Mouse (Mus musculus): ENCODE results near the gene Arhgap19.

DNA sequence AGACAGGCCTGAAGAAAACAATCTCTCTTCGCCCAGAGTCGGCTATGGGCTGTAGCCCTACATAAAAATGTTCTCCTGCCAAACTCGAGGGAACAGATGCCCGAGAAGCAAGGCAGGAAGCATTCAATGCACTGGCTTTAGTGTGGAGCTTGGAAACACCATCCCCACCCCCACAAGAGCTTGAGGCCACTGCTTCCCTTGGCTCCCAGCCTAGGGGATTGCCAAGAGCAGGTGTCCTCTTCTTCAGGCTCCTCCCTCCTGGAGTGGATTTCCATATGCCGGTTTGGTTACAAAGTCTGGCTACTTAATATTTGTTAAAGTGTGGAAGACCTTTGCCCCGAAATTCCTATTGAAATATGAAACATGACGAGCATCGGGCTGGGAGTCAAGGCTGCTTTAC lies 82.4 kb downstream of the Arhgap19 start:
- TF ChIP-seq CTCF (IDR thresholded peaks at IDR 0.05; ENCODE audit: low read depth) (no peak), EP300 (IDR thresholded peaks at IDR 0.05; ENCODE audit: low read depth) (no peak)

All from liver, embryonic 14.5 days (tissue).